Mouse (Mus musculus) kidney, adult 2 months (tissue): ENCODE results near the gene Olfr851. TPM values are rescaled to one million over a fixed set of nuclear protein-coding genes. Genes with fewer than 3 reads are reported as not detected.

Experiments
- DNase-seq: peaks from one replicate; pipeline ENCODE4 v3.0.0; 2021
- H3K27ac ChIP-seq: fragments of 200-500 bp; 2 replicates; pipeline ENCODE4 v1.5.1; 2012; ENCODE audit warnings: low read depth, low read length, control low read depth, inconsistent platforms; ENCODE audit not compliant: insufficient read depth
- H3K27me3 ChIP-seq: fragments of 200-500 bp; replicated peaks from 2 replicates; pipeline ENCODE4 v1.6.1; 2012; ENCODE audit warnings: mild to moderate bottlenecking, moderate library complexity, low read length, inconsistent platforms; ENCODE audit not compliant: control insufficient read depth, insufficient read depth
- H3K36me3 ChIP-seq: fragments of 200-500 bp; 2 replicates; pipeline ENCODE4 v1.6.1; 2012; ENCODE audit warnings: mild to moderate bottlenecking, moderate library complexity, low read length, inconsistent platforms; ENCODE audit not compliant: control insufficient read depth, insufficient read depth
- H3K4me1 ChIP-seq: fragments of 200-500 bp; 2 replicates; pipeline ENCODE4 v1.6.1; 2011; ENCODE audit warnings: low read length; ENCODE audit not compliant: control insufficient read depth, insufficient read depth
- H3K4me3 ChIP-seq: fragments of 200-500 bp; 2 replicates; pipeline ENCODE4 v1.5.1; 2011; ENCODE audit warnings: mild to moderate bottlenecking, low read depth, low read length, control low read depth; ENCODE audit not compliant: insufficient read depth
- CTCF ChIP-seq: fragments of 200-500 bp; conservative IDR thresholded peaks from 2 replicates; pipeline ENCODE4 v1.5.1; 2011; ENCODE audit warnings: low read depth, mild to moderate bottlenecking, control low read depth, low read length, moderate library complexity, mixed read lengths; ENCODE audit not compliant: insufficient read depth, insufficient read length
- POLR2A ChIP-seq: fragments of 200-500 bp; IDR thresholded peaks from one replicate; pipeline ENCODE4 v1.6.1; 2011; ENCODE audit warnings: low read depth, low read length, control low read depth
- WGBS: fragments of 180-500 bp; shearing (Covaris S2); methylation state at CpG from one replicate; pipeline ENCODE4 v1.1.7; 2018; 5-methylcytosine and 5-hydroxymethylcytosine counted together
- polyA plus RNA-seq: library from polyadenylated mRNA; depleted of rRNA; stranded (reverse); fragments of >200 nt; gene quantifications from 2 replicates; pipeline ENCODE4 v1.2.3, GENCODE M21; 2012; rRNA removed

Gene Olfr851
- not detected in 2 replicates for polyA plus RNA-seq

GRCm38 (mm10) chr9:19492995-19493394 lies at the start of gene Olfr851:
Gene Olfr851 (plus strand): TSS chr9:19493295.
- Histone ChIP-seq H3K4me1 (no peaks in the 10 kb centered on the region), H3K36me3 (no peaks in the 10 kb centered on the region), H3K4me3 (no peak within 1 kb of the TSS), H3K27ac (no peak within 1 kb of the TSS), H3K27me3 (no peaks in the 10 kb centered on the region)
- TF ChIP-seq CTCF, result no peak
- no peak for TF ChIP-seq POLR2A
- no peak for DNase-seq

DNA sequence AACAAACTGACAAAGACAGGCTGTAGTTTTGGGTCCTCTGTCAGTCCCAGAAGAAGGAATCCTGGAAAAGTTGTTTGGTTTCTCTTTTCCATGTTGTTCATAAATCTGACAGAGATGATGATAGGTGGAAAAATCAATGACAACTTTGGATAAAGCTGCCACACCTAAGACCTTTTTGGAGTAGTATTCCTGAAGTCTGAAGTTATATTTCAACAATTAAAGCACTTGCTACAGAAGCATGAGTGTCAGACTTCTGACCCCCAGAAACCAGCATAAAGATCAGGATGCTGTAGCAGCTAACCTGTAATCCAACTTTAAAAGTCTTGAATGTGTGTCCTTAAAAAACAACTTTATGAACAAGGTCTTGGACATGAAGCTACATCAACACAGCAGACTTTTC lies 14.9 kb upstream of the Olfr851 start, which contains the start of gene Olfr850:
Gene Olfr850 (minus strand): TSS at position 101 of the 400 bp plus-strand sequence.
- Histone ChIP-seq H3K36me3 (no peaks in the 10 kb centered on the region), H3K27ac (no peak within 1 kb of the TSS), H3K4me1 (no peaks in the 10 kb centered on the region), H3K4me3 (no peak within 1 kb of the TSS), H3K27me3 (no peaks in the 10 kb centered on the region)
- DNase-seq, result no peak
- TF ChIP-seq POLR2A, result no peak
- TF ChIP-seq CTCF, result no peak

GRCm38 (mm10) chr9:19540976-19541375 lies 47.9 kb downstream of the Olfr851 start, which contains the start of gene Olfr853:
Gene Olfr853 (minus strand): TSS chr9:19541076.
- WGBS, result 68% methylated on average over 1 of the region's 1 CpGs
- Histone ChIP-seq H3K4me1 (no peaks in the 10 kb centered on the region), H3K27ac (no peak within 1 kb of the TSS), H3K4me3 (no peak within 1 kb of the TSS), H3K27me3 (no peaks in the 10 kb centered on the region), H3K36me3 (no peaks in the 10 kb centered on the region)
- TF ChIP-seq CTCF, result no peak
- TF ChIP-seq POLR2A, result no peak
- no peak for DNase-seq

Other genes starting within 250 kb of the Olfr851 start
- gene Olfr843, start 241.3 kb upstream of the Olfr851 start, polyA plus RNA-seq, result not detected in 2 replicates
- not detected in 2 replicates for gene Olfr844, start 176.9 kb upstream of the Olfr851 start, polyA plus RNA-seq
- gene Olfr845, start 156.8 kb upstream of the Olfr851 start, polyA plus RNA-seq, result not detected in 2 replicates
- gene Olfr846, start 129.3 kb upstream of the Olfr851 start, polyA plus RNA-seq, result not detected in 2 replicates
- gene Olfr847, start 114.6 kb upstream of the Olfr851 start, polyA plus RNA-seq, result not detected in 2 replicates
- gene Olfr849, start 53.0 kb upstream of the Olfr851 start, polyA plus RNA-seq, result not detected in 2 replicates
- not detected in 2 replicates for gene Olfr850, start 15.0 kb upstream of the Olfr851 start, polyA plus RNA-seq
- gene Olfr853, start 47.8 kb downstream of the Olfr851 start, polyA plus RNA-seq, result not detected in 2 replicates
- gene Olfr854, start 74.1 kb downstream of the Olfr851 start, polyA plus RNA-seq, result not detected in 2 replicates
- not detected in 2 replicates for gene Olfr855, start 89.3 kb downstream of the Olfr851 start, polyA plus RNA-seq
- gene Zfp317, start 128.8 kb downstream of the Olfr851 start, polyA plus RNA-seq, result 8.0 and 8.1 TPM in 2 replicates
- gene Olfr857, start 216.1 kb downstream of the Olfr851 start, polyA plus RNA-seq, result not detected in 2 replicates